Comparison of ENCODE assay signal across 9 mouse cellular contexts in genomic region chr8:92996840-92997239, GRCm38 (mm10). TPM values are rescaled to one million over a fixed set of nuclear protein-coding genes. Genes with fewer than 3 reads are reported as not detected.
DNase-seq lines count a peak whose midpoint lies in the region; ATAC-seq and TF ChIP-seq lines count a peak whose summit lies in the region.
"Had no signal": no experiment of that assay in that cellular context is flagged by ENCODE, and none has a peak within 500 bp of the region (broad histone marks: within the 10 kb centered on the region; RNA-seq: fewer than 3 reads in every experiment).

No protein-coding gene starts in this region.

- ATAC-seq in midbrain, postnatal 0 days (ENCODE audit: low FRiP score) = no peak
- no peak for ATAC-seq in midbrain, embryonic 11.5 days (ENCODE audit: low FRiP score)

- H3K4me2 ChIP-seq in midbrain, postnatal 0 days (ENCODE audit: low read depth, low read length, poor library complexity, severe bottlenecking) = no peak overlapping the region
- no peak overlapping the region for H3K4me2 ChIP-seq in midbrain, embryonic 11.5 days

- no peak for TF ChIP-seq POLR2A in olfactory bulb, adult 2 months (IDR thresholded peaks at IDR 0.05; ENCODE audit: insufficient read depth, low read depth, low read length)

- no peak overlapping the region for H3K9ac ChIP-seq in midbrain, postnatal 0 days (replicated peaks; ENCODE audit: low read length, poor library complexity, severe bottlenecking)
- no peak overlapping the region for H3K9ac ChIP-seq in midbrain, embryonic 11.5 days (ENCODE audit: low read length)

- no peaks in the 10 kb centered on the region for H3K9me3 ChIP-seq in midbrain, postnatal 0 days (ENCODE audit: low read length)
- no peaks in the 10 kb centered on the region for H3K9me3 ChIP-seq in midbrain, embryonic 11.5 days (ENCODE audit: control insufficient read depth, low read length)
- H3K9me3 ChIP-seq: megakaryocyte, embryonic 14.5 days had no signal

- peak; percentile 76 for TF ChIP-seq CTCF in midbrain, postnatal 0 days (IDR thresholded peaks at IDR 0.05)
- TF ChIP-seq CTCF in olfactory bulb, adult 2 months (IDR thresholded peaks at IDR 0.05; ENCODE audit: insufficient read depth, low read depth, low read length) = 0 out of 2 replicates have a peak, but pooled peaks have one; percentile 20

- no peaks in the 10 kb centered on the region for H3K27me3 ChIP-seq in midbrain, postnatal 0 days (ENCODE audit: insufficient read depth, low read length)
- H3K27me3 ChIP-seq in midbrain, embryonic 11.5 days (ENCODE audit: control insufficient read depth, insufficient read depth, low read length) = no peaks in the 10 kb centered on the region
- H3K27me3 ChIP-seq: megakaryocyte, embryonic 14.5 days had no signal

- no peak overlapping the region for H3K4me3 ChIP-seq in midbrain, postnatal 0 days (ENCODE audit: low read depth, low read length)
- no peak overlapping the region for H3K4me3 ChIP-seq in midbrain, embryonic 11.5 days (ENCODE audit: low read depth, low read length)
- H3K4me3 ChIP-seq in olfactory bulb, adult 2 months (ENCODE audit: insufficient read depth, low read depth, low read length) = no peak overlapping the region
- H3K4me3 ChIP-seq: megakaryocyte, embryonic 14.5 days had no signal

- no peaks in the 10 kb centered on the region for H3K36me3 ChIP-seq in midbrain, postnatal 0 days (ENCODE audit: insufficient read depth, low read length)
- H3K36me3 ChIP-seq in midbrain, embryonic 11.5 days (ENCODE audit: control insufficient read depth, insufficient read depth, low read length) = no peaks in the 10 kb centered on the region

- peak; percentile 69 to 71 for DNase-seq in cerebellum, postnatal 10 days
- no peak for DNase-seq in cerebellum, adult 9-11 months
- peak; percentile 33 for DNase-seq in midbrain, postnatal 0 days (ENCODE audit: low spot score)
- no peak for DNase-seq in midbrain, embryonic 11.5 days (ENCODE audit: low spot score, missing footprints)
- DNase-seq in forelimb bud, embryonic 11.5 days (ENCODE audit: low read depth, low spot score) = peak; percentile 42
- peak; percentile 34 to 38 for DNase-seq in layer of hippocampus, postnatal 36 days
- no peak for DNase-seq in spleen, postnatal 36 days (ENCODE audit: low spot score in 2 of 2)

- H3K27ac ChIP-seq in midbrain, postnatal 0 days (ENCODE audit: low read depth, low read length) = no peak overlapping the region
- no peak overlapping the region for H3K27ac ChIP-seq in midbrain, embryonic 11.5 days (ENCODE audit: low read depth, low read length)
- H3K27ac ChIP-seq in olfactory bulb, adult 2 months (ENCODE audit: insufficient read depth, low read depth, low read length) = no peak overlapping the region

- 30% methylated on average over 5 of the region's 5 CpGs for WGBS in midbrain, postnatal 0 days
- 35% methylated on average over 5 of the region's 5 CpGs for WGBS in midbrain, embryonic 11.5 days
- 41% methylated on average over 5 of the region's 5 CpGs for WGBS in olfactory bulb, adult 2 months

- no peaks in the 10 kb centered on the region for H3K4me1 ChIP-seq in midbrain, postnatal 0 days (ENCODE audit: insufficient read depth, low read length)
- H3K4me1 ChIP-seq in midbrain, embryonic 11.5 days (ENCODE audit: control insufficient read depth, insufficient read depth, low read length) = no peaks in the 10 kb centered on the region
- H3K4me1 ChIP-seq in olfactory bulb, adult 2 months (ENCODE audit: control insufficient read depth, insufficient read depth, low read length) = no peaks in the 10 kb centered on the region
- H3K4me1 ChIP-seq: megakaryocyte, embryonic 14.5 days had no signal

RNA-seq across cellular contexts. Expression of gene Slc6a2, which starts 37.0 kb away (rescaled TPM):
- total RNA-seq in midbrain, postnatal 0 days (2014; rRNA removed) = 3.4 and 7.6 TPM in 2 replicates
- 0.14 and 0.23 TPM in 2 replicates for polyA plus RNA-seq in midbrain, postnatal 0 days (2015; fragmentation: Nextera tagmentation; extraction: Ambion mirVana)
- polyA plus RNA-seq in midbrain, embryonic 11.5 days (2014; fragmentation: Nextera tagmentation; extraction: Ambion mirVana) = 0.03 TPM in 1 of 2 replicates, not detected in the other
- total RNA-seq in layer of hippocampus, postnatal 36 days (2021) = under 1 TPM in 1 of 2 experiments, not detected in 1; 0.18 TPM
- not detected in 2 replicates for polyA plus RNA-seq in olfactory bulb, adult 2 months (2012; ENCODE audit: insufficient read depth, insufficient read length, low replicate concordance, missing spikeins)

RNA-seq across cellular contexts. Expression of gene Ces1a, which starts 51.2 kb away (rescaled TPM):
- total RNA-seq in midbrain, postnatal 0 days (2014; rRNA removed) = not detected in 2 replicates
- 0.09 TPM in 1 of 2 replicates, not detected in the other for polyA plus RNA-seq in midbrain, postnatal 0 days (2015; fragmentation: Nextera tagmentation; extraction: Ambion mirVana)
- polyA plus RNA-seq in midbrain, embryonic 11.5 days (2014; fragmentation: Nextera tagmentation; extraction: Ambion mirVana) = not detected in 2 replicates
- total RNA-seq in layer of hippocampus, postnatal 36 days (2021) = not detected
- polyA plus RNA-seq in olfactory bulb, adult 2 months (2012; ENCODE audit: insufficient read depth, insufficient read length, low replicate concordance, missing spikeins) = not detected in 2 replicates

Comparison
In these comparisons a context has a peak if more than half of its experiments do, and no peak if none do; other contexts are left out.
1. DNase-seq: peak in cerebellum, postnatal 10 days (2 of 2), midbrain, postnatal 0 days (single experiment), forelimb bud, embryonic 11.5 days (single experiment) and layer of hippocampus, postnatal 36 days (2 of 2); none in cerebellum, adult 9-11 months (single experiment), midbrain, embryonic 11.5 days (single experiment) and spleen, postnatal 36 days (0 of 2).